Mouse (Mus musculus): ENCODE measurements around the gene Ccl21b. TPM values are rescaled to one million over a fixed set of nuclear protein-coding genes. Genes with fewer than 3 reads are reported as not detected.
"Not testable (repeated sequence)": the region's sequence is repeated elsewhere in the genome, so short reads cannot be mapped to it uniquely, and the experiment has no call there.

The Ccl21b gene
- polyA plus RNA-seq (2015; fragmentation: Nextera tagmentation; extraction: Ambion mirVana) = not detected in 2 replicates

GRCm38 (mm10) chr4:42255467-42255866 lies at the start of gene Ccl21b:
Ccl21b (plus strand) TSS chr4:42255767.
- not testable (repeated sequence) for H3K36me3 ChIP-seq (ENCODE audit: control insufficient read depth, insufficient read depth, low read length); ATAC-seq; H3K27me3 ChIP-seq (replicated peaks; ENCODE audit: control insufficient read depth, insufficient read depth, low read length); H3K9ac ChIP-seq (ENCODE audit: low read depth, low read length); H3K27ac ChIP-seq (ENCODE audit: low read length); H3K4me3 ChIP-seq (ENCODE audit: low read length); H3K4me2 ChIP-seq (ENCODE audit: low read depth, low read length); H3K9me3 ChIP-seq (ENCODE audit: control insufficient read depth, low read length); H3K4me1 ChIP-seq (ENCODE audit: control insufficient read depth, insufficient read depth, low read length)
- WGBS = no CpG with 5 or more reads among the region's 5 CpGs

GRCm38 (mm10) chr4:42240339-42240738 lies 15.2 kb upstream of the Ccl21b start, which contains the start of gene Gm10600:
Gm10600 (plus strand) TSS chr4:42240639.
- ATAC-seq; H3K36me3 ChIP-seq (ENCODE audit: control insufficient read depth, insufficient read depth, low read length); H3K4me3 ChIP-seq (ENCODE audit: low read length); H3K9me3 ChIP-seq (ENCODE audit: control insufficient read depth, low read length); H3K4me1 ChIP-seq (ENCODE audit: control insufficient read depth, insufficient read depth, low read length); H3K27me3 ChIP-seq (replicated peaks; ENCODE audit: control insufficient read depth, insufficient read depth, low read length); H3K4me2 ChIP-seq (ENCODE audit: low read depth, low read length); H3K9ac ChIP-seq (ENCODE audit: low read depth, low read length); H3K27ac ChIP-seq (ENCODE audit: low read length): not testable (repeated sequence)
- no CpG with 5 or more reads among the region's 4 CpGs for WGBS

GRCm38 (mm10) chr4:42293967-42294366 lies 38.4 kb downstream of the Ccl21b start, which contains the start of gene Gm21953:
Gm21953 (plus strand) TSS chr4:42294267.
- ATAC-seq; H3K4me3 ChIP-seq (ENCODE audit: low read length); H3K4me2 ChIP-seq (ENCODE audit: low read depth, low read length); H3K27ac ChIP-seq (ENCODE audit: low read length); H3K27me3 ChIP-seq (replicated peaks; ENCODE audit: control insufficient read depth, insufficient read depth, low read length); H3K9me3 ChIP-seq (ENCODE audit: control insufficient read depth, low read length); H3K36me3 ChIP-seq (ENCODE audit: control insufficient read depth, insufficient read depth, low read length); H3K4me1 ChIP-seq (ENCODE audit: control insufficient read depth, insufficient read depth, low read length); H3K9ac ChIP-seq (ENCODE audit: low read depth, low read length): not testable (repeated sequence)
- no CpG with 5 or more reads among the region's 18 CpGs for WGBS

Other genes with a start within 250 kb of the Ccl21b start
- not detected in 2 replicates for gene Gm21093, start 221.0 kb upstream of the Ccl21b start, polyA plus RNA-seq (2015; fragmentation: Nextera tagmentation; extraction: Ambion mirVana)
- not detected in 2 replicates for gene Gm3893, start 164.6 kb upstream of the Ccl21b start, polyA plus RNA-seq (2015; fragmentation: Nextera tagmentation; extraction: Ambion mirVana)
- 7.4 TPM in 1 of 2 replicates, not detected in the other for gene Gm13304, start 140.9 kb upstream of the Ccl21b start, polyA plus RNA-seq (2015; fragmentation: Nextera tagmentation; extraction: Ambion mirVana)
- gene Gm13306, start 102.3 kb upstream of the Ccl21b start, polyA plus RNA-seq (2015; fragmentation: Nextera tagmentation; extraction: Ambion mirVana) = not detected in 2 replicates
- not detected in 2 replicates for gene Gm13305, start 87.2 kb upstream of the Ccl21b start, polyA plus RNA-seq (2015; fragmentation: Nextera tagmentation; extraction: Ambion mirVana)
- gene Gm10600, start 15.1 kb upstream of the Ccl21b start, polyA plus RNA-seq (2015; fragmentation: Nextera tagmentation; extraction: Ambion mirVana) = not detected in 2 replicates
- not detected in 2 replicates for gene Gm21953, start 38.5 kb downstream of the Ccl21b start, polyA plus RNA-seq (2015; fragmentation: Nextera tagmentation; extraction: Ambion mirVana)
- not detected in 2 replicates for gene Fam205a3, start 62.6 kb downstream of the Ccl21b start, polyA plus RNA-seq (2015; fragmentation: Nextera tagmentation; extraction: Ambion mirVana)
- not detected in 2 replicates for gene Gm21586, start 183.6 kb downstream of the Ccl21b start, polyA plus RNA-seq (2015; fragmentation: Nextera tagmentation; extraction: Ambion mirVana)
- gene Gm2163, start 211.0 kb downstream of the Ccl21b start, polyA plus RNA-seq (2015; fragmentation: Nextera tagmentation; extraction: Ambion mirVana) = not detected in 2 replicates